Mouse (Mus musculus) heart, embryonic 10.5 days (tissue): ENCODE measurements around the gene Mbl2. TPM values are rescaled to one million over a fixed set of nuclear protein-coding genes. Genes with fewer than 3 reads are reported as not detected.
A peak's percentile ranks its signal among the peaks of the same experiment; 100 is the strongest.

Experiments
- DNase-seq: peaks from one replicate; pipeline ENCODE4 v3.0.0-alpha.2; 2017; ENCODE audit warnings: low spot score
- H3K27ac ChIP-seq: fragments of 300-500 bp; sonication (generic); 2 replicates; pipeline ENCODE4 v1.5.1; 2016; ENCODE audit warnings: mild to moderate bottlenecking
- H3K27me3 ChIP-seq: fragments of 300-500 bp; sonication (generic); 2 replicates; pipeline ENCODE4 v1.6.1; 2016; ENCODE audit warnings: mild to moderate bottlenecking; ENCODE audit not compliant: poor library complexity, insufficient read depth, severe bottlenecking
- H3K36me3 ChIP-seq: fragments of 300-500 bp; sonication (generic); 2 replicates; pipeline ENCODE4 v1.6.1; 2016; ENCODE audit warnings: mild to moderate bottlenecking, moderate library complexity
- H3K4me1 ChIP-seq: fragments of 300-500 bp; sonication (generic); 2 replicates; pipeline ENCODE4 v1.6.1; 2016; ENCODE audit warnings: mild to moderate bottlenecking
- H3K4me3 ChIP-seq: fragments of 300-500 bp; sonication (generic); 2 replicates; pipeline ENCODE4 v1.5.1; 2016; ENCODE audit warnings: mild to moderate bottlenecking, moderate library complexity
- H3K9me3 ChIP-seq: fragments of 300-500 bp; sonication (generic); 2 replicates; pipeline ENCODE4 v1.6.1; 2016; ENCODE audit warnings: mild to moderate bottlenecking, moderate library complexity
- WGBS: fragments of 180-500 bp; shearing (Covaris S2); methylation state at CpG from one replicate; pipeline ENCODE4 v1.1.7; 2016; 5-methylcytosine and 5-hydroxymethylcytosine counted together
- microRNA-seq: library from miRNA; unstranded; fragments of <30 nt; microRNA quantifications from one replicate; pipeline ENCODE4, GENCODE M21; 2017
- polyA plus RNA-seq: library from polyadenylated mRNA; unstranded; fragments of >200 nt; fragmentation: Nextera tagmentation; extraction: Ambion mirVana; gene quantifications from 2 replicates; pipeline ENCODE4 v1.2.1, GENCODE M21; 2016

Gene Mbl2
- polyA plus RNA-seq, 1 experiment from 2014 or later, result 0.13 TPM

- Histone ChIP-seq H3K27me3 (peaks cover 8% of the 10 kb centered on the region; the same call in 1 of the 2 replicates), H3K27ac (no peak overlapping the region), H3K4me3 (no peak overlapping the region), H3K36me3 (no peaks in the 10 kb centered on the region), H3K9me3 (no peaks in the 10 kb centered on the region), H3K4me1 (0 out of 2 replicates have a peak, but pooled peaks cover 3% of the 10 kb centered on the region)
- DNase-seq, result peak; percentile 14
- WGBS, result 71% methylated on average over 3 of the region's 3 CpGs
Observed at GRCm38 (mm10) chr19:30229477-30229876, 3.3 kb upstream of the Mbl2 start.

GRCm38 (mm10) chr19:30234416-30234815 is 1.7 kb downstream of the Mbl2 start:
- DNase-seq, result peak; percentile 31
- H3K27me3 ChIP-seq, result peaks cover 12% of the 10 kb centered on the region; the same call in 1 of the 2 replicates
- 76% methylated on average over 8 of the region's 8 CpGs for WGBS

DNA sequence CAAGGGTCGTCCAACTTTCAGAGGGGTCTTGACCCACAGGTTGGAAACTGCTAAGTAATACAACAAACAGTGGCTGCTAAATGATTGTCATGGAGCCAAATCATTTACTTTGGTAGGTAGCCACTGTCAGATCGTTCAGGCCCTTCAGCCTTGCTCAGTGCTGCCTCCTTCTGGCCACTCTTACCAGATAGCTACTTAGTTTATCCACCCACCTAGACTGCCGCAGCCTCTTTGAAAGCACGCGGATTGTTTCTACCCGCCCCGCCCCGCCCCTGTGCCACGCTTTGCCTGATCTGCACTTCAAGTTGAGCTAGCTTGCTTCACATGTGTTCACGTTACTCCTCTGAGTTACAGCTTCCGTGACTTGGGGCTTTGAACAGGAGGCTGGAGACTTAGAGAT is 14.6 kb downstream of the Mbl2 start:
- no peak overlapping the region for H3K27ac ChIP-seq
- WGBS, result 24% methylated on average over 11 of the region's 11 CpGs
- no peak for DNase-seq

More at GRCm38 (mm10) chr19:30234416-30234815, 1.7 kb downstream of the Mbl2 start:
- Histone ChIP-seq H3K4me3 (no peak overlapping the region), H3K27ac (no peak overlapping the region), H3K4me1 (no peaks in the 10 kb centered on the region), H3K36me3 (no peaks in the 10 kb centered on the region), H3K9me3 (no peaks in the 10 kb centered on the region)

GRCm38 (mm10) chr19:30248822-30249221 is 16.1 kb downstream of the Mbl2 start:
- H3K4me3 ChIP-seq, result no peak overlapping the region
- no peak overlapping the region for H3K27ac ChIP-seq
- H3K4me1 ChIP-seq, result no peaks in the 10 kb centered on the region
- H3K36me3 ChIP-seq, result no peaks in the 10 kb centered on the region
- DNase-seq, result no peak
- 6% methylated on average over 8 of the region's 8 CpGs for WGBS
- H3K27me3 ChIP-seq, result peaks cover 10% of the 10 kb centered on the region
- H3K9me3 ChIP-seq, result no peaks in the 10 kb centered on the region

More for the DNA sequence above, 14.6 kb downstream of the Mbl2 start:
- Histone ChIP-seq H3K27me3 (peaks cover 10% of the 10 kb centered on the region), H3K9me3 (no peaks in the 10 kb centered on the region), H3K4me1 (no peaks in the 10 kb centered on the region), H3K36me3 (no peaks in the 10 kb centered on the region), H3K4me3 (no peak overlapping the region)

DNA sequence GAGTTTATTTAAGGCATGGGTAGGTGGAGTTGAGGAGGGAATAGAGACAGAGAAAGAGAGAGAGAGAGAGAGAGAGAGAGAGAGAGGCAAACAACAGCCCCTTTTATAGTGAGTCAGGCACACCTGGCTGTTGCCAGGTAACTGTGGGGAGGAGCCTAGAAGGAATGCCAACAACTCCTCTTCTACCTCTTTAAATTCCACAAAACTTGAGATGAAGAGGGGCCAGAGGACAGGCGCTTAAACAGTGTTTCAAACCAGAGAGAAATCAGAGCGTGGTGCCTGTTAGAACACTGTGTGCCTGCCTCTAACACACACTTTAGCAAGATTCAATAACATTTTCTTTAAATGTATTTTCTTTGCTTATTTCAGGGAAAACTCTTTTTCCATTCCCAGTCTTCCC is 19.5 kb downstream of the Mbl2 start:
- no peaks in the 10 kb centered on the region for H3K36me3 ChIP-seq
- H3K9me3 ChIP-seq, result no peaks in the 10 kb centered on the region
- no peak for DNase-seq
- no peak overlapping the region for H3K4me3 ChIP-seq
- peaks cover 10% of the 10 kb centered on the region for H3K27me3 ChIP-seq
- no peak overlapping the region for H3K27ac ChIP-seq
- 54% methylated on average over 2 of the region's 2 CpGs for WGBS
- 0 out of 2 replicates have a peak, but pooled peaks cover 8% of the 10 kb centered on the region for H3K4me1 ChIP-seq

DNA sequence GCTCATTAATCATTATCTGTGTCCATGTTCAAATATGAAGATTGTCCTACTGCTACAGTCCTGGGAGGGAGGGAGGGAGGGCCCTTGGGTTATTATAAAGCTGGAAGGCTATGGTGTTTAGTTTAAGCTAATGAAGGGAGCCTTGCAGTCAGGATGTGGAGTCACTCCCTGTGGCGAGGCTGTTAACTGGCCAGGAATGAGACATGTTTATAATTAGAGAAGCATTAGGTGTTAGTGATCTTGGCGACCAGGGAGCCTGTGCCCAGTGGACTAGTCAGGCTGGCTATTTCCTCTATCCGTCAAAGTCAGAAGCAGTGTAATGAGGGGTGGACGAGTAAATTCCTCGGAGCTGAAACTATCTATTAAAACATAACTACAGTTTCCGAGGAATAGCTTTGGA is 23.6 kb downstream of the Mbl2 start:
- Histone ChIP-seq H3K36me3 (no peaks in the 10 kb centered on the region), H3K9me3 (no peaks in the 10 kb centered on the region), H3K4me3 (no peak overlapping the region), H3K27ac (no peak overlapping the region), H3K4me1 (0 out of 2 replicates have a peak, but pooled peaks cover 8% of the 10 kb centered on the region), H3K27me3 (no peaks in the 10 kb centered on the region)
- WGBS, result 25% methylated on average over 6 of the region's 6 CpGs
- no peak for DNase-seq

DNA sequence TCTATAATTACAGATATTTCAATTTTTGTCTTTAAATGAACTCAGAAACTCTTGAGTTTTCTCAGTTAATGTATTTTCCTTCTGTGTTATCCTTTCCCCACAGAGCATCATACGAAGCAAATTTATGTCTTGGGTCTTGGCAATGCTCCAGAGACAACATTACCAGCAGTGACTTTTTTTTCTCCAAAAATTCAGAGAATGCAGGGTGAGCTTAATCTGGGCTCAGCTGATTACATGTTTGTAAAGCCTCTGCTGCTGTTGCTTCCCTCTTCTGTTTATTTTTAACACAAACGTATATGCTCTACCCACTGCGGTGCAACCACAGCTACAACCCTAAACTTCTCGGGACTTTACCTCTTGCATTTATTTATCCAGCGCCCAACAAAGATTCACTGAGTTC is 48.4 kb downstream of the Mbl2 start:
- H3K27ac ChIP-seq, result no peak overlapping the region
- no peak overlapping the region for H3K4me3 ChIP-seq
- peaks cover 19% of the 10 kb centered on the region for H3K4me1 ChIP-seq
- DNase-seq, result no peak
- no peaks in the 10 kb centered on the region for H3K9me3 ChIP-seq
- WGBS, result 33% methylated on average over 5 of the region's 5 CpGs
- no peaks in the 10 kb centered on the region for H3K36me3 ChIP-seq
- H3K27me3 ChIP-seq, result peaks cover 14% of the 10 kb centered on the region

DNA sequence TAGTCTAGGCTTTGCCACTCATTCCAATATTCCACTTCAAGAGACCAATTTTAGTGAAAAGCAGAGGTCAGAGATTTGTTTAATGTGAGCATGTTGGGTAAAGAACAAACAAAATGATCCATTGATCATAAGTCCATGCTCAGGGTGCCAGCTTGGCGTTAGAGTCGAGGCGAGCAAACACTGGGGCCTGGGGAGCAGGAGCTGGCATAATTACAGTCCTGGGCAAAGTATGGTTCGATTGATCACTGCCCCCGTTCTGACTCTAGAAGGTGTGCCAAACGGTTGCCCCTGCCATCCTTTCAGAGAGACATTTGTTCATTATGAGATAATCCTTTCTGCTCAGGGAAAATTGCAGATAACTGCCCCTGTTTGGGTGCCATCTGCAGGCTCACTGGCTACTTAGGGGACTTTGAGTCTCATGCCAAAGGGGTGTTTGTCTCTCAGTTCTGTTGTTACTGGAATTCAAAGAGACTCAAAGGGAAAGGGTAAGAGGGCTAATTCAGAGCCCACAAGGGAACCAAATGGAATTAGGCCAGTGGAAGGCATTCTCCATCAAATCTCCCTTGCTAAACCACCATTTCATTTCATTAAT is 55.3 kb downstream of the Mbl2 start:
- Histone ChIP-seq H3K9me3 (no peaks in the 10 kb centered on the region), H3K4me3 (no peak overlapping the region), H3K27ac (no peak overlapping the region), H3K27me3 (peaks cover 13% of the 10 kb centered on the region; the same call in 1 of the 2 replicates), H3K36me3 (no peaks in the 10 kb centered on the region), H3K4me1 (no peaks in the 10 kb centered on the region)
- DNase-seq, result no peak
- WGBS, result 76% methylated on average over 6 of the region's 6 CpGs

Small RNA genes within 50 kb of the gene (microRNA-seq; reads per million reads assigned to microRNA genes)
- gene Gm24108, result not detected

Other genes starting within 250 kb of the Mbl2 start
- gene Trpd52l3, start 229.2 kb upstream of the Mbl2 start, polyA plus RNA-seq, result not detected in 2 replicates
- 56.6 and 65.2 TPM in 2 replicates for gene Uhrf2, start 202.4 kb upstream of the Mbl2 start, polyA plus RNA-seq
- gene Gldc, start 57.5 kb upstream of the Mbl2 start, polyA plus RNA-seq, result 9.4 and 12.7 TPM in 2 replicates